In genomic region chr17:28879931-28880391, GRCm38 (mm10) we compare ENCODE assay signal across 9 mouse cellular contexts. TPM values are rescaled to one million over a fixed set of nuclear protein-coding genes. Genes with fewer than 3 reads are reported as not detected.
DNase-seq lines count a peak whose midpoint lies in the region; ATAC-seq and TF ChIP-seq lines count a peak whose summit lies in the region.
"Had no signal": no experiment of that assay in that cellular context is flagged by ENCODE, and none has a peak within 500 bp of the region (broad histone marks: within the 10 kb centered on the region; RNA-seq: fewer than 3 reads in every experiment).

No protein-coding gene starts in this region.

- no peaks in the 10 kb centered on the region for H3K9me3 ChIP-seq in CH12.LX (replicated peaks; ENCODE audit: low read length)
- no peaks in the 10 kb centered on the region for H3K9me3 ChIP-seq in heart, embryonic 16.5 days (replicated peaks; ENCODE audit: control insufficient read depth, low read length)
- no peaks in the 10 kb centered on the region for H3K9me3 ChIP-seq in lung, embryonic 14.5 days (ENCODE audit: low read depth, low read length)

- no peak for ATAC-seq in heart, embryonic 16.5 days (replicated peaks; ENCODE audit: extremely low read depth, insufficient read depth, low FRiP score)
- no peak for ATAC-seq in lung, embryonic 14.5 days (ENCODE audit: insufficient read depth)

- no peak for TF ChIP-seq EP300 in CH12.LX (IDR thresholded peaks at IDR 0.05; ENCODE audit: low read length)

- TF ChIP-seq RAD21 in CH12.LX (IDR thresholded peaks at IDR 0.05; ENCODE audit: low read depth, low read length): peak; percentile 44

- no peak overlapping the region for H3K4me2 ChIP-seq in CH12.LX (ENCODE audit: insufficient read depth, low read depth, poor library complexity, severe bottlenecking)
- 0 out of 2 replicates have a peak overlapping the region, but pooled peaks have one; percentile 31 for H3K4me2 ChIP-seq in heart, embryonic 16.5 days (ENCODE audit: low read depth, low read length)
- H3K4me2 ChIP-seq in lung, embryonic 14.5 days: peak overlapping the region; percentile 5; the same call in 1 of the 2 replicates

- WGBS in bone marrow, adult 2 months: 16% methylated on average over 18 of the region's 18 CpGs
- WGBS in heart, embryonic 16.5 days: 6% methylated on average over 18 of the region's 18 CpGs
- 3% methylated on average over 18 of the region's 18 CpGs for WGBS in lung, embryonic 14.5 days

- TF ChIP-seq CTCF in CH12.LX (conservative IDR thresholded peaks at IDR 0.05 in 1 of 2, IDR thresholded peaks at IDR 0.05 in 1 of 2; ENCODE audit: low read depth in 2 of 2, low read length in 2 of 2): peak; percentile 46 to 73
- TF ChIP-seq CTCF in bone marrow, adult 2 months (IDR thresholded peaks at IDR 0.05; ENCODE audit: control insufficient read depth, insufficient read depth, low read length): peak; percentile 94
- TF ChIP-seq CTCF in embryonic fibroblast, embryonic 13.5 days (IDR thresholded peaks at IDR 0.05; ENCODE audit: borderline replicate concordance, insufficient read depth, low read length): peak; percentile 81
- peak; percentile 94 for TF ChIP-seq CTCF in lung, embryonic 14.5 days (IDR thresholded peaks at IDR 0.05; ENCODE audit: low read depth)

- H3K27me3 ChIP-seq in CH12.LX (replicated peaks): peaks cover 17% of the 10 kb centered on the region
- 0 out of 2 replicates have a peak, but pooled peaks cover 2% of the 10 kb centered on the region for H3K27me3 ChIP-seq in heart, embryonic 16.5 days (ENCODE audit: control insufficient read depth, insufficient read depth, low read length)
- no peaks in the 10 kb centered on the region for H3K27me3 ChIP-seq in lung, embryonic 14.5 days (ENCODE audit: insufficient read depth, low read length)

- dilution Hi-C loops in CH12.LX (cut with MboI; ENCODE audit: extremely low pct_ligation_motif_present, extremely low pct_unique_long_range_greater_than_20kb, low sequenced_read_pairs): no loop called here

- no peaks in the 10 kb centered on the region for H3K79me2 ChIP-seq in CH12.LX (replicated peaks; ENCODE audit: control insufficient read depth, extremely low read depth, insufficient read depth, poor library complexity, severe bottlenecking)

- no peak for TF ChIP-seq POLR2A in CH12.LX (IDR thresholded peaks at IDR 0.05; ENCODE audit: low read depth, low read length)
- no peak; the same call in 1 of the 2 replicates for TF ChIP-seq POLR2A in bone marrow, adult 2 months (IDR thresholded peaks at IDR 0.05; ENCODE audit: borderline replicate concordance, control insufficient read depth, low read depth, low read length)
- TF ChIP-seq POLR2A in embryonic fibroblast, embryonic 13.5 days (IDR thresholded peaks at IDR 0.05; ENCODE audit: low read depth, low read length): no peak

- no peak overlapping the region for H3K9ac ChIP-seq in CH12.LX (ENCODE audit: insufficient read depth, low read depth)
- no peak overlapping the region for H3K9ac ChIP-seq in heart, embryonic 16.5 days (ENCODE audit: low read length)
- no peak overlapping the region for H3K9ac ChIP-seq in lung, embryonic 14.5 days

- H3K4me3 ChIP-seq in CH12.LX (replicated peaks in 1 of 3; ENCODE audit: low read depth in 2 of 3, low read length in 2 of 3, poor library complexity in 1 of 3): no peak overlapping the region
- H3K4me3 ChIP-seq in bone marrow, adult 2 months (replicated peaks; ENCODE audit: control insufficient read depth, low read depth, low read length): no peak overlapping the region
- H3K4me3 ChIP-seq in embryonic fibroblast, embryonic 13.5 days (ENCODE audit: insufficient read depth, low read length): no peak overlapping the region
- no peak overlapping the region for H3K4me3 ChIP-seq in heart, embryonic 16.5 days (ENCODE audit: low read length)
- no peak overlapping the region for H3K4me3 ChIP-seq in lung, embryonic 14.5 days (ENCODE audit: low read depth, low read length)

- no peak for DNase-seq in CH12.LX (ENCODE audit: extremely low read depth)
- peak; percentile 87 for DNase-seq in kidney, postnatal 4 days
- DNase-seq in lung, embryonic 14.5 days: peak; percentile 88
- DNase-seq in ovary, adult 18-20 months (ENCODE audit: low spot score): peak; percentile 33
- peak; percentile 48 to 84 for DNase-seq in thymus, postnatal 10 days (ENCODE audit: low spot score in 2 of 2)

- in situ Hi-C loops in CH12.LX (cut with MboI; ENCODE audit: low pct_ligation_motif_present, low pct_unique_long_range_greater_than_20kb, low sequenced_read_pairs): loop anchor here (10.0 kb wide), 1 partner anchor 105 kb away; no protein-coding TSS in a partner anchor

- H3K4me1 ChIP-seq in CH12.LX (ENCODE audit: control insufficient read depth in 1 of 2, insufficient read depth in 2 of 2): peaks cover 0 to 16% of the 10 kb centered on the region in 2 experiments; a peak in 2 of 4 replicates
- peaks cover 1% of the 10 kb centered on the region; the same call in 1 of the 2 replicates for H3K4me1 ChIP-seq in bone marrow, adult 2 months (ENCODE audit: control insufficient read depth, insufficient read depth, low read length)
- H3K4me1 ChIP-seq in embryonic fibroblast, embryonic 13.5 days (ENCODE audit: control insufficient read depth, insufficient read depth, low read length): no peaks in the 10 kb centered on the region
- H3K4me1 ChIP-seq in heart, embryonic 16.5 days (ENCODE audit: control insufficient read depth, insufficient read depth, low read length): peaks cover 5% of the 10 kb centered on the region
- H3K4me1 ChIP-seq in lung, embryonic 14.5 days (ENCODE audit: insufficient read depth): no peaks in the 10 kb centered on the region

- no peak overlapping the region for H3K27ac ChIP-seq in CH12.LX (ENCODE audit: insufficient read depth, low read depth)
- no peak overlapping the region for H3K27ac ChIP-seq in bone marrow, adult 2 months (ENCODE audit: control insufficient read depth, insufficient read depth, low read depth, low read length, poor library complexity)
- no peak overlapping the region for H3K27ac ChIP-seq in embryonic fibroblast, embryonic 13.5 days (ENCODE audit: insufficient read depth, low read length)
- no peak overlapping the region for H3K27ac ChIP-seq in heart, embryonic 16.5 days (ENCODE audit: low read length)
- H3K27ac ChIP-seq in lung, embryonic 14.5 days (ENCODE audit: low read depth): no peak overlapping the region

- H3K36me3 ChIP-seq in CH12.LX (replicated peaks in 1 of 2; ENCODE audit: control insufficient read depth in 1 of 2, insufficient read depth in 1 of 2, low read length in 1 of 2): no peaks in the 10 kb centered on the region
- H3K36me3 ChIP-seq in heart, embryonic 16.5 days (ENCODE audit: control insufficient read depth, insufficient read depth): no peaks in the 10 kb centered on the region
- no peaks in the 10 kb centered on the region for H3K36me3 ChIP-seq in lung, embryonic 14.5 days (ENCODE audit: insufficient read depth)

TF ChIP-seq in CH12.LX, 34 proteins besides CTCF, POLR2A, EP300 and RAD21:
- TF ChIP-seq CHD1 (IDR thresholded peaks at IDR 0.05; ENCODE audit: low read depth, low read length) (no peak), SIN3A (IDR thresholded peaks at IDR 0.05; ENCODE audit: low read length) (no peak), BHLHE40 (IDR thresholded peaks at IDR 0.05; ENCODE audit: low read depth, low read length) (peak; percentile 96), HCFC1 (IDR thresholded peaks at IDR 0.05; ENCODE audit: low read depth, low read length) (no peak), ZMIZ1 (IDR thresholded peaks at IDR 0.05; ENCODE audit: low read depth, low read length) (no peak), TCF12 (IDR thresholded peaks at IDR 0.05; ENCODE audit: low read depth, low read length) (no peak), E2F4 (IDR thresholded peaks at IDR 0.05; ENCODE audit: insufficient replicate concordance, low read depth, low read length) (0 out of 2 replicates have a peak, but pooled peaks have one; percentile 47), SMC3 (IDR thresholded peaks at IDR 0.05; ENCODE audit: low read depth, low read length) (peak; percentile 65), PAX5 (IDR thresholded peaks at IDR 0.05; ENCODE audit: low read length) (no peak), ZKSCAN1 (IDR thresholded peaks at IDR 0.05; ENCODE audit: borderline replicate concordance, low read depth, low read length) (no peak)

RNA-seq across cellular contexts. Expression of gene Pnpla1, which starts 21.8 kb away (rescaled TPM):
- total RNA-seq in CH12.LX (2012; rRNA removed) (not detected in 2 replicates), CH12.LX (2014; rRNA removed) (not detected in 2 replicates)
- polyA plus RNA-seq in CH12.LX (2012; ENCODE audit: insufficient read length, low read depth): not detected in 2 replicates
- 0.67 TPM in 1 of 2 replicates, not detected in the other for polyA plus RNA-seq in bone marrow, adult 2 months (2011; ENCODE audit: insufficient read depth, insufficient read length, low replicate concordance, missing spikeins)
- polyA plus RNA-seq in embryonic fibroblast, embryonic 13.5 days (2011; ENCODE audit: insufficient read length, low read depth, missing spikeins): not detected in 2 replicates
- polyA plus RNA-seq in heart, embryonic 16.5 days (2015; fragmentation: Nextera tagmentation; extraction: Ambion mirVana): 0.03 TPM in 1 of 2 replicates, not detected in the other
- 0.05 TPM in 1 of 2 replicates, not detected in the other for polyA plus RNA-seq in lung, embryonic 14.5 days (2014; fragmentation: Nextera tagmentation; extraction: Ambion mirVana)

RNA-seq across cellular contexts. Expression of gene 4930539E08Rik, which starts 35.2 kb away (rescaled TPM):
- total RNA-seq in CH12.LX (2012; rRNA removed) (1.4 TPM in 2 replicates), CH12.LX (2014; rRNA removed) (0.57 and 0.62 TPM in 2 replicates)
- 1.2 and 1.4 TPM in 2 replicates for polyA plus RNA-seq in CH12.LX (2012; ENCODE audit: insufficient read length, low read depth)
- polyA plus RNA-seq in bone marrow, adult 2 months (2011; ENCODE audit: insufficient read depth, insufficient read length, low replicate concordance, missing spikeins): 0.29 TPM in 1 of 2 replicates, not detected in the other
- polyA plus RNA-seq in embryonic fibroblast, embryonic 13.5 days (2011; ENCODE audit: insufficient read length, low read depth, missing spikeins): not detected in 2 replicates
- 0.40 and 0.43 TPM in 2 replicates for polyA plus RNA-seq in heart, embryonic 16.5 days (2015; fragmentation: Nextera tagmentation; extraction: Ambion mirVana)
- 0.37 TPM in 1 of 2 replicates, not detected in the other for polyA plus RNA-seq in lung, embryonic 14.5 days (2014; fragmentation: Nextera tagmentation; extraction: Ambion mirVana)
- polyA plus RNA-seq: liver, embryonic 16.5 days had no signal
